30 mouse cellular contexts compared by ENCODE assay signal in genomic region chr6:97552573-97552972, GRCm38 (mm10).
DNase-seq lines count a peak whose midpoint lies in the region; ATAC-seq and TF ChIP-seq lines count a peak whose summit lies in the region.
"Had no signal": no experiment of that assay in that cellular context is flagged by ENCODE, and none has a peak within 500 bp of the region (broad histone marks: within the 10 kb centered on the region; RNA-seq: fewer than 3 reads in every experiment).

No protein-coding gene starts in this region.

- peak overlapping the region; percentile 58; the same call in 1 of the 2 replicates for H3K27ac ChIP-seq in forebrain, embryonic 14.5 days (ENCODE audit: low read depth, low read length)
- H3K27ac ChIP-seq in forebrain, embryonic 11.5 days (ENCODE audit: low read depth, low read length), result no peak overlapping the region
- H3K27ac ChIP-seq in hindbrain, embryonic 14.5 days, result peak overlapping the region; percentile 69
- no peak overlapping the region for H3K27ac ChIP-seq in hindbrain, postnatal 0 days
- H3K27ac ChIP-seq in forebrain, embryonic 16.5 days (ENCODE audit: low read length), result peak overlapping the region; percentile 65
- peak overlapping the region; percentile 89 for H3K27ac ChIP-seq in neural tube, embryonic 13.5 days (replicated peaks)
- H3K27ac ChIP-seq: embryonic facial prominence, embryonic 10.5 days; embryonic facial prominence, embryonic 15.5 days; heart, adult 2 months; intestine, embryonic 15.5 days; kidney, postnatal 0 days; liver, embryonic 14.5 days; macrophage had no signal

- H3K9me3 ChIP-seq in forebrain, embryonic 14.5 days (replicated peaks; ENCODE audit: control insufficient read depth, low read length), result no peaks in the 10 kb centered on the region
- H3K9me3 ChIP-seq in forebrain, embryonic 11.5 days (ENCODE audit: control insufficient read depth, low read length), result no peaks in the 10 kb centered on the region
- no peaks in the 10 kb centered on the region for H3K9me3 ChIP-seq in hindbrain, embryonic 14.5 days (ENCODE audit: control insufficient read depth, low read length)
- H3K9me3 ChIP-seq in hindbrain, postnatal 0 days (ENCODE audit: low read length), result no peaks in the 10 kb centered on the region
- no peaks in the 10 kb centered on the region for H3K9me3 ChIP-seq in forebrain, embryonic 16.5 days (ENCODE audit: control insufficient read depth, low read length)
- H3K9me3 ChIP-seq in neural tube, embryonic 13.5 days, result no peaks in the 10 kb centered on the region
- H3K9me3 ChIP-seq: embryonic facial prominence, embryonic 10.5 days; embryonic facial prominence, embryonic 15.5 days; heart, embryonic 12.5 days; intestine, embryonic 15.5 days had no signal

- no peaks in the 10 kb centered on the region for H3K36me3 ChIP-seq in forebrain, embryonic 14.5 days (ENCODE audit: control insufficient read depth, insufficient read depth, low read length)
- H3K36me3 ChIP-seq in forebrain, embryonic 11.5 days (ENCODE audit: control insufficient read depth, insufficient read depth, low read length), result no peaks in the 10 kb centered on the region
- H3K36me3 ChIP-seq in hindbrain, embryonic 14.5 days (replicated peaks; ENCODE audit: control insufficient read depth, insufficient read depth), result no peaks in the 10 kb centered on the region
- H3K36me3 ChIP-seq in hindbrain, postnatal 0 days (ENCODE audit: insufficient read depth, low read length), result no peaks in the 10 kb centered on the region
- H3K36me3 ChIP-seq in forebrain, embryonic 16.5 days (ENCODE audit: control insufficient read depth, insufficient read depth), result no peaks in the 10 kb centered on the region
- H3K36me3 ChIP-seq in neural tube, embryonic 13.5 days, result 0 out of 2 replicates have a peak, but pooled peaks cover 5% of the 10 kb centered on the region
- H3K36me3 ChIP-seq: embryonic facial prominence, embryonic 10.5 days; embryonic facial prominence, embryonic 15.5 days; G1E; heart, embryonic 12.5 days; intestine, embryonic 15.5 days had no signal

- WGBS in forebrain, embryonic 14.5 days, result 46% methylated on average over 3 of the region's 3 CpGs
- WGBS in forebrain, embryonic 11.5 days, result 78% methylated on average over 3 of the region's 3 CpGs
- WGBS in hindbrain, embryonic 14.5 days, result 49% methylated on average over 3 of the region's 3 CpGs
- 58% methylated on average over 3 of the region's 3 CpGs for WGBS in hindbrain, postnatal 0 days
- WGBS in forebrain, embryonic 16.5 days, result 24% methylated on average over 3 of the region's 3 CpGs
- WGBS in neural tube, embryonic 13.5 days, result 31% methylated on average over 3 of the region's 3 CpGs

- no peak overlapping the region for H3K4me3 ChIP-seq in forebrain, embryonic 14.5 days (ENCODE audit: low read depth, low read length)
- no peak overlapping the region for H3K4me3 ChIP-seq in forebrain, embryonic 11.5 days (ENCODE audit: low read depth, low read length)
- H3K4me3 ChIP-seq in hindbrain, embryonic 14.5 days (replicated peaks; ENCODE audit: low read length), result no peak overlapping the region
- no peak overlapping the region for H3K4me3 ChIP-seq in hindbrain, postnatal 0 days (ENCODE audit: low read length)
- H3K4me3 ChIP-seq in forebrain, embryonic 16.5 days (replicated peaks; ENCODE audit: low read length), result no peak overlapping the region
- H3K4me3 ChIP-seq in neural tube, embryonic 13.5 days, result no peak overlapping the region
- H3K4me3 ChIP-seq: embryonic facial prominence, embryonic 10.5 days; embryonic facial prominence, embryonic 15.5 days; heart, adult 2 months; heart, embryonic 12.5 days; intestine, embryonic 15.5 days; myocyte had no signal

- no peak for TF ChIP-seq CTCF in hindbrain, postnatal 0 days (IDR thresholded peaks at IDR 0.05; ENCODE audit: low read depth)

- 0 out of 2 replicates have a peak, but pooled peaks have one; percentile 21 for ATAC-seq in forebrain, embryonic 14.5 days
- no peak for ATAC-seq in forebrain, embryonic 11.5 days (replicated peaks; ENCODE audit: low FRiP score)
- ATAC-seq in hindbrain, embryonic 14.5 days (ENCODE audit: low FRiP score), result no peak
- ATAC-seq in hindbrain, postnatal 0 days, result no peak
- peak; percentile 21; the same call in 1 of the 2 replicates for ATAC-seq in forebrain, embryonic 16.5 days
- ATAC-seq in neural tube, embryonic 13.5 days (ENCODE audit: low read depth), result 0 out of 2 replicates have a peak, but pooled peaks have one; percentile 20
- ATAC-seq: intestine, embryonic 15.5 days had no signal

- H3K9ac ChIP-seq in forebrain, embryonic 14.5 days (ENCODE audit: low read length), result no peak overlapping the region
- no peak overlapping the region for H3K9ac ChIP-seq in forebrain, embryonic 11.5 days (ENCODE audit: low read length)
- 0 out of 2 replicates have a peak overlapping the region, but pooled peaks have one; percentile 16 for H3K9ac ChIP-seq in hindbrain, embryonic 14.5 days
- H3K9ac ChIP-seq in hindbrain, postnatal 0 days (replicated peaks; ENCODE audit: low read length), result no peak overlapping the region
- no peak overlapping the region for H3K9ac ChIP-seq in forebrain, embryonic 16.5 days (replicated peaks; ENCODE audit: low read depth, low read length)
- H3K9ac ChIP-seq in neural tube, embryonic 13.5 days, result peak overlapping the region; percentile 43; the same call in 1 of the 2 replicates
- H3K9ac ChIP-seq: embryonic facial prominence, embryonic 15.5 days; heart, embryonic 12.5 days; intestine, embryonic 15.5 days; liver, embryonic 14.5 days had no signal

- intact Hi-C loops in gastrocnemius, postnatal 36 days (cut with DNase I), result no loop called here

- no peak overlapping the region for H3K4me2 ChIP-seq in forebrain, embryonic 14.5 days (ENCODE audit: low read length)
- H3K4me2 ChIP-seq in forebrain, embryonic 11.5 days (ENCODE audit: low read depth, low read length, severe bottlenecking), result no peak overlapping the region
- H3K4me2 ChIP-seq in hindbrain, embryonic 14.5 days (replicated peaks), result no peak overlapping the region
- H3K4me2 ChIP-seq in hindbrain, postnatal 0 days (ENCODE audit: low read depth, low read length), result no peak overlapping the region
- no peak overlapping the region for H3K4me2 ChIP-seq in forebrain, embryonic 16.5 days (ENCODE audit: low read length)
- peak overlapping the region; percentile 30; the same call in 1 of the 2 replicates for H3K4me2 ChIP-seq in neural tube, embryonic 13.5 days
- H3K4me2 ChIP-seq: embryonic facial prominence, embryonic 15.5 days; heart, embryonic 12.5 days; intestine, embryonic 15.5 days had no signal

- peak; percentile 53 for DNase-seq in forebrain, embryonic 14.5 days (ENCODE audit: low spot score)
- DNase-seq in forebrain, embryonic 11.5 days (ENCODE audit: low spot score), result no peak
- no peak for DNase-seq in hindbrain, embryonic 14.5 days (ENCODE audit: low spot score)
- DNase-seq in hindbrain, postnatal 0 days (ENCODE audit: low spot score), result no peak
- DNase-seq in urinary bladder, postnatal 36 days (ENCODE audit: low spot score in 2 of 2), result no peak
- no peak for DNase-seq in gastrocnemius, postnatal 36 days
- DNase-seq: adrenal gland, adult 8-10 months; cerebellum, adult 8-10 months; cerebellum, postnatal 25 days; gastrocnemius, postnatal 25 days; heart, adult 2 months; heart, postnatal 10 days; kidney, adult 2 months; kidney, postnatal 4 days; layer of hippocampus, postnatal 36 days; liver; lung, adult 2 months; lung, postnatal 10 days; right cerebral cortex, postnatal 4 days had no signal

- no peaks in the 10 kb centered on the region for H3K27me3 ChIP-seq in forebrain, embryonic 14.5 days (replicated peaks; ENCODE audit: control insufficient read depth, insufficient read depth, low read length)
- H3K27me3 ChIP-seq in forebrain, embryonic 11.5 days (ENCODE audit: control insufficient read depth, insufficient read depth, low read length), result no peaks in the 10 kb centered on the region
- H3K27me3 ChIP-seq in hindbrain, embryonic 14.5 days (ENCODE audit: control insufficient read depth, insufficient read depth, low read length), result no peaks in the 10 kb centered on the region
- H3K27me3 ChIP-seq in hindbrain, postnatal 0 days (ENCODE audit: insufficient read depth, low read length), result no peaks in the 10 kb centered on the region
- no peaks in the 10 kb centered on the region for H3K27me3 ChIP-seq in forebrain, embryonic 16.5 days (replicated peaks; ENCODE audit: control insufficient read depth, insufficient read depth, low read length)
- H3K27me3 ChIP-seq in neural tube, embryonic 13.5 days, result no peaks in the 10 kb centered on the region
- H3K27me3 ChIP-seq: embryonic facial prominence, embryonic 15.5 days; heart, embryonic 12.5 days; intestine, embryonic 15.5 days had no signal

- peaks cover 46% of the 10 kb centered on the region for H3K4me1 ChIP-seq in forebrain, embryonic 14.5 days (ENCODE audit: control insufficient read depth, insufficient read depth, low read length)
- no peaks in the 10 kb centered on the region; the same call in 1 of the 2 replicates for H3K4me1 ChIP-seq in forebrain, embryonic 11.5 days (replicated peaks; ENCODE audit: control insufficient read depth, insufficient read depth, low read length)
- peaks cover 50% of the 10 kb centered on the region for H3K4me1 ChIP-seq in hindbrain, embryonic 14.5 days (replicated peaks; ENCODE audit: control insufficient read depth, insufficient read depth, low read length)
- peaks cover 8% of the 10 kb centered on the region for H3K4me1 ChIP-seq in hindbrain, postnatal 0 days (ENCODE audit: insufficient read depth, low read length)
- peaks cover 53% of the 10 kb centered on the region for H3K4me1 ChIP-seq in forebrain, embryonic 16.5 days (replicated peaks; ENCODE audit: control insufficient read depth, insufficient read depth, low read length)
- H3K4me1 ChIP-seq in neural tube, embryonic 13.5 days (replicated peaks), result peaks cover 89% of the 10 kb centered on the region
- H3K4me1 ChIP-seq: intestine, embryonic 15.5 days had no signal

Comparison
In these comparisons a context has a peak if more than half of its experiments do, and no peak if none do; other contexts are left out.
1. ATAC-seq: peak in forebrain, embryonic 14.5 days (single experiment), forebrain, embryonic 16.5 days (single experiment) and neural tube, embryonic 13.5 days (single experiment); none in forebrain, embryonic 11.5 days (single experiment), hindbrain, embryonic 14.5 days (single experiment) and hindbrain, postnatal 0 days (single experiment).
2. H3K27ac ChIP-seq: peak in forebrain, embryonic 14.5 days (single experiment), hindbrain, embryonic 14.5 days (single experiment), forebrain, embryonic 16.5 days (single experiment) and neural tube, embryonic 13.5 days (single experiment); none in forebrain, embryonic 11.5 days (single experiment) and hindbrain, postnatal 0 days (single experiment).
3. H3K9ac ChIP-seq: peak in hindbrain, embryonic 14.5 days (single experiment) and neural tube, embryonic 13.5 days (single experiment); none in forebrain, embryonic 14.5 days (single experiment), forebrain, embryonic 11.5 days (single experiment), hindbrain, postnatal 0 days (single experiment) and forebrain, embryonic 16.5 days (single experiment).